Mouse (Mus musculus): Measurements from ENCODE around the gene Nfe2l1.

- no peak for TF ChIP-seq CTCF (IDR thresholded peaks at IDR 0.05; ENCODE audit: low read depth)
- TF ChIP-seq EP300 (IDR thresholded peaks at IDR 0.05; ENCODE audit: low read depth) = no peak
Measured at GRCm38 (mm10) chr11:96873601-96874140, 43.9 kb upstream of the Nfe2l1 start.

Measured in liver, postnatal 0 days (tissue).